Mouse (Mus musculus): Measurements from ENCODE around the gene Plpp4. TPM values are rescaled to one million over a fixed set of nuclear protein-coding genes. Genes with fewer than 3 reads are reported as not detected.

Gene Plpp4
- polyA plus RNA-seq, 1 experiment: not detected

DNA sequence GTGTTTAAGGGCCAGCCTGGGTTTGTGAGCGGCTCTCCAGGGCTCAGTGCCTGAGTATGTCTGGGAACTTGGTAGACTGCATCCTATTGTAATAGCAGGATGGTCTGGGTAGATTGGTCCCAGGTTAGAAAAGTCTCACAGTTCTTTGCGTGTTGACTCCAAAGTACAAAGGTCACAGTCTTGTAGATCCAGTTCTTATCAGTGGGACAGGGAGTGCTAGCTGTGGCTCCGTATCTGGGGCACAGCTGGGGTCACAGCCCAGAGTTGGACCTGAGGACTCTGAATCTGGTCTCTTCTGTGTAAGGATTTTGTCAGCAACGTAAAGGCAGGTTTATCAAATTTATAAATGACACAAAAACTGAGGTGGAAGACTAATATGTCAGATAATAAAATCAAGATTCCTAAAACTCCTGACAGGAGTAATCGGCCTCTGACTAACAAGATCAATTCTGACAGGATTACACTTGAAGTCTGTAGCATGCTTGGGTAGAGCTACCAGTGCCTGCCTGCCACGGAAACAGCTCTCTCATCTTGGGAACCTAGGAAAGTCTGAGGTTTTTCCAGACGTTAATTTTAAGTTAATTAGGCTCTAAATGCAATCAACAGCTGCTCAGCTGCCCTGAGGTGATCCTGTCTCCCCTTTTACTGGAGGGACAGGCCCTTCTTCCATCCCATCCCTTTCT lies 28.5 kb downstream of the Plpp4 start:
- TF ChIP-seq GATA1 (IDR thresholded peaks at IDR 0.05; ENCODE audit: borderline replicate concordance, low read length) (no peak), FLI1 (IDR thresholded peaks at IDR 0.05; ENCODE audit: low read length) (no peak)
- H3K27me3 ChIP-seq (replicated peaks): no peaks in the 10 kb centered on the region
- peaks cover 6% of the 10 kb centered on the region; the same call in 1 of the 2 replicates for H3K9me3 ChIP-seq
- H3K4me1 ChIP-seq: no peaks in the 10 kb centered on the region
- H3K4me3 ChIP-seq (replicated peaks): no peak overlapping the region
- no peaks in the 10 kb centered on the region for H3K36me3 ChIP-seq (replicated peaks; ENCODE audit: low read length)

DNA sequence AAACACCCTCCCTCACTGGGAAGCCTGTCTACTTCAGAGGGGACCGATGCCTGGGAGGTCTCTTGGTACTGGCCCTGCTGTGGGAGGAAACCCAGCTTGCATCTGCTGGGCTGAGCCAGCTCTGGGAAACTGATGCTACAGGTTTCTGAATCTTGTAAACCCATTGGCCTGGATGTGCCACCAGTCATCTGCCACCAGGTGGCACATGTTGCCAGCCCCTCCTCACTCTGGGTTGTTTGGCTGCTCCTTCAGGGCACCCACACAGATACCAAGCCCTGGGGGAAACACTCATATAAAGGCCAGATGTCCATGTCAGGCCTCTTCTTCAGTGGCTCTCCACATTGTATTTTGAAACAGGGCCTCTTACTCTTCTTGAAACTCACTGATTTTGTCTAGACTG lies 36.4 kb downstream of the Plpp4 start:
- TF ChIP-seq FLI1 (IDR thresholded peaks at IDR 0.05; ENCODE audit: low read length): no peak
- no peak for TF ChIP-seq GATA1 (IDR thresholded peaks at IDR 0.05; ENCODE audit: borderline replicate concordance, low read length)
- Histone ChIP-seq H3K27me3 (replicated peaks) (no peaks in the 10 kb centered on the region), H3K9me3 (peaks cover 12% of the 10 kb centered on the region; the same call in 1 of the 2 replicates), H3K4me3 (replicated peaks) (no peak overlapping the region), H3K36me3 (replicated peaks; ENCODE audit: low read length) (no peaks in the 10 kb centered on the region), H3K4me1 (no peaks in the 10 kb centered on the region)

DNA sequence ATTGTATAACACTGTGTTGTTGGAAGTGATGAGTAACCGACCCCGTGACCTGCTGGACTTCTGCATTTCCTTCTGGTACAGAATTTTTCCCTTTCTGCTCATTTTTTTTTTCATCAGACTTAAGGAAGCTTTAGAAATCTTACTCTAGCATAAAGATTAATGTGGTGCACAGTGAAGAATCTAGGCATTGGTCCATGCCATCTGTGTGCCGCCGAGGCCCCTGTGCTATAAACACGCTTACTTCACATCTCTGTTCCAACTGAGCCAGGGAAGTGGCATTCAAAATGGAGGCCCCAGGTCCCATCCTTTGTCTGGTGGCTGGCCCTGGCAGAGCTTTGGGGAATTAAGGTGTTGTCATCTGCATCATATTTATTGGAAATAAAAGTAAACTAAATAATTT lies 44.8 kb downstream of the Plpp4 start:
- Histone ChIP-seq H3K36me3 (replicated peaks; ENCODE audit: low read length) (no peaks in the 10 kb centered on the region), H3K27me3 (replicated peaks) (no peaks in the 10 kb centered on the region), H3K4me3 (replicated peaks) (no peak overlapping the region), H3K4me1 (no peaks in the 10 kb centered on the region), H3K9me3 (no peaks in the 10 kb centered on the region)
- TF ChIP-seq FLI1 (IDR thresholded peaks at IDR 0.05; ENCODE audit: low read length): no peak
- TF ChIP-seq GATA1 (IDR thresholded peaks at IDR 0.05; ENCODE audit: borderline replicate concordance, low read length): no peak

DNA sequence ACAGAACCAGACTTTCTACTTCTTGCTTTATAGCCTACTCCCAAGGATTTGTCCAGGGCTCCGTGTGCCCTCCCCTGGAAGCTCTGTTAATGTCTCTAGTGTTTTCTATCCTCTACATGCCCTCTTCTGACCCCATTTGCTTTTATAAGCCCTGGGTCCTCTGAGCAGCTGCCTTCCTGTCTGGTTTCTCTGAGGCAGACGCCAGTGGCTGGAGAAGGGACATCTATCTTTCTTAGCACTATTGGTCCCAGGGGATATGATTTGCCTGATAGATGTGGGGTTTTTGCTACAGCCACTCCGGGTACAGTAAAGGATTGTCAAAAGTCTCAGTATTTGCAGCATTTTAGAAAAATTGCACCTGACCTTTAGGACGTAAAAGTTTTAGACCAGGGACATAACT lies 46.5 kb downstream of the Plpp4 start:
- Histone ChIP-seq H3K4me3 (replicated peaks) (no peak overlapping the region), H3K27me3 (replicated peaks) (no peaks in the 10 kb centered on the region), H3K36me3 (replicated peaks; ENCODE audit: low read length) (no peaks in the 10 kb centered on the region), H3K4me1 (no peaks in the 10 kb centered on the region), H3K9me3 (no peaks in the 10 kb centered on the region)
- TF ChIP-seq GATA1 (IDR thresholded peaks at IDR 0.05; ENCODE audit: borderline replicate concordance, low read length) (no peak), FLI1 (IDR thresholded peaks at IDR 0.05; ENCODE audit: low read length) (no peak)

GRCm38 (mm10) chr7:129307042-129307825 lies 50.4 kb downstream of the Plpp4 start:
- TF ChIP-seq GATA1 (IDR thresholded peaks at IDR 0.05; ENCODE audit: borderline replicate concordance, low read length) (no peak), FLI1 (IDR thresholded peaks at IDR 0.05; ENCODE audit: low read length) (no peak)
- Histone ChIP-seq H3K9me3 (peaks cover 9% of the 10 kb centered on the region), H3K27me3 (replicated peaks) (no peaks in the 10 kb centered on the region), H3K4me3 (replicated peaks) (no peak overlapping the region), H3K36me3 (replicated peaks; ENCODE audit: low read length) (no peaks in the 10 kb centered on the region), H3K4me1 (no peaks in the 10 kb centered on the region)

GRCm38 (mm10) chr7:129308661-129309060 lies 51.8 kb downstream of the Plpp4 start:
- TF ChIP-seq GATA1 (IDR thresholded peaks at IDR 0.05; ENCODE audit: borderline replicate concordance, low read length): no peak
- peaks cover 18% of the 10 kb centered on the region for H3K9me3 ChIP-seq
- no peaks in the 10 kb centered on the region for H3K36me3 ChIP-seq (replicated peaks; ENCODE audit: low read length)
- H3K4me1 ChIP-seq: no peaks in the 10 kb centered on the region
- H3K27me3 ChIP-seq (replicated peaks): no peaks in the 10 kb centered on the region
- no peak overlapping the region for H3K4me3 ChIP-seq (replicated peaks)

DNA sequence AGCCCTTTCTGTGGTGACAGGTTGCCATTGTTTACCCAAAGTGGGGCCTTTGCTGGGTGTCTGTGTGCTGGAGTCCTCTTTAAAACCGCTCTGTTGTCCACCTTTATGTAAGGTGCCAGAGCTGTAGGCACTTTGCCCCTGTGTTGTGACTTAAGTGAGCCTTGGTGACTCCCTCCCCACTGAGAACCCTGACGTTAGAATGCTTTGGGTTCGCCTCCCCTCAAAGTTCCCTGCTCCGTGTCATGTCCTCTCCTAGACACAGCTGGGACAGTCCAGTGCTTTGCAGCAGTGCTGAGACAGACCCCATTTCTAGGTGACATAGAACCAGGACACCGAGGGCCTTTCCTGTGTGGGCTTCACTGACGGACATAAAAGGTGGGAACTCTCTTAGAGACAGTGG lies 55.7 kb downstream of the Plpp4 start:
- no peak for TF ChIP-seq FLI1 (IDR thresholded peaks at IDR 0.05; ENCODE audit: low read length)
- no peaks in the 10 kb centered on the region for H3K27me3 ChIP-seq (replicated peaks)

DNA sequence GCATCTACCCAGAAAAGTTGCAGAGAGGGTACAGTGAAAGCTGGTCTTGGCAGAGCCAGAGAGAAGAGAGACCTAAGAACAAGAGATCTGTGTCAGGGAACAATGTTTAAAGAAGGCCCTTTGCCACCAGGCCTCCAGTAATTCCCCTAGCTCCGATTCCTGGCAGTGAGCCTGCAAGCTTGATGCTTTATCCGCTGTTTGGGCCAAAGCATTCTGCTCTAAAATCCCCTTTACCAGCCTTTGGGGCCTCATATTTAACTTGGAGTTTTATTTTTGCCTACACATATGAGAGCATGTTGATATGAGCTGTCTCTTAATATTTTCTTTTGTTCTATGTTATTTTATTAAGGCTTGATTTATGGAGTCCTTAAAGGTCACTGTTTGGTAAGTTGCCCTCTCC lies 57.1 kb downstream of the Plpp4 start:
- Histone ChIP-seq H3K27me3 (replicated peaks) (no peaks in the 10 kb centered on the region), H3K4me1 (no peaks in the 10 kb centered on the region), H3K4me3 (replicated peaks) (no peak overlapping the region), H3K36me3 (replicated peaks; ENCODE audit: low read length) (no peaks in the 10 kb centered on the region), H3K9me3 (peaks cover 24% of the 10 kb centered on the region)
- TF ChIP-seq FLI1 (IDR thresholded peaks at IDR 0.05; ENCODE audit: low read length) (no peak), GATA1 (IDR thresholded peaks at IDR 0.05; ENCODE audit: borderline replicate concordance, low read length) (no peak)

More for the DNA sequence above, 55.7 kb downstream of the Plpp4 start:
- Histone ChIP-seq H3K4me1 (no peaks in the 10 kb centered on the region), H3K4me3 (replicated peaks) (no peak overlapping the region), H3K9me3 (peaks cover 24% of the 10 kb centered on the region), H3K36me3 (replicated peaks; ENCODE audit: low read length) (no peaks in the 10 kb centered on the region)

GRCm38 (mm10) chr7:129340096-129340495 lies 83.3 kb downstream of the Plpp4 start:
- no peaks in the 10 kb centered on the region for H3K4me1 ChIP-seq
- H3K9me3 ChIP-seq: peaks cover 31% of the 10 kb centered on the region
- H3K36me3 ChIP-seq (replicated peaks; ENCODE audit: low read length): no peaks in the 10 kb centered on the region
- H3K27me3 ChIP-seq (replicated peaks): no peaks in the 10 kb centered on the region
- H3K4me3 ChIP-seq (replicated peaks): no peak overlapping the region
- no peak for TF ChIP-seq FLI1 (IDR thresholded peaks at IDR 0.05; ENCODE audit: low read length)
- no peak for TF ChIP-seq GATA1 (IDR thresholded peaks at IDR 0.05; ENCODE audit: borderline replicate concordance, low read length)

GRCm38 (mm10) chr7:129355561-129355960 lies 98.7 kb downstream of the Plpp4 start:
- Histone ChIP-seq H3K27me3 (replicated peaks) (no peaks in the 10 kb centered on the region), H3K4me3 (replicated peaks) (no peak overlapping the region), H3K9me3 (no peaks in the 10 kb centered on the region), H3K36me3 (replicated peaks; ENCODE audit: low read length) (no peaks in the 10 kb centered on the region), H3K4me1 (no peaks in the 10 kb centered on the region)
- TF ChIP-seq FLI1 (IDR thresholded peaks at IDR 0.05; ENCODE audit: low read length): no peak
- TF ChIP-seq GATA1 (IDR thresholded peaks at IDR 0.05; ENCODE audit: borderline replicate concordance, low read length): no peak
